Mouse (Mus musculus) kidney, embryonic 14.5 days (tissue): ENCODE results near the gene Ahdc1. TPM values are rescaled to one million over a fixed set of nuclear protein-coding genes. Genes with fewer than 3 reads are reported as not detected.
A peak's percentile ranks its signal among the peaks of the same experiment; 100 is the strongest.

ENCODE experiments used
- ATAC-seq: fragments of 200-750 bp; cut with Nextera tagmentation; 2 replicates; pipeline ENCODE4 v1.8.0; 2017; ENCODE audit warnings: moderate number of reproducible peaks, mild to moderate bottlenecking, moderate TSS enrichment, moderate library complexity; ENCODE audit not compliant: low FRiP score, low TSS enrichment
- H3K27ac ChIP-seq: fragments of 300-500 bp; sonication (generic); 2 replicates; pipeline ENCODE4 v1.5.1; 2014; ENCODE audit warnings: low read depth, mild to moderate bottlenecking, low read length, moderate library complexity, mixed read lengths
- H3K27me3 ChIP-seq: fragments of 300-500 bp; sonication (generic); 2 replicates; pipeline ENCODE4 v1.6.1; 2014; ENCODE audit warnings: mild to moderate bottlenecking, low read length; ENCODE audit not compliant: control insufficient read depth, insufficient read depth
- H3K36me3 ChIP-seq: fragments of 300-500 bp; sonication (generic); 2 replicates; pipeline ENCODE4 v1.6.1; 2014; ENCODE audit warnings: low read length, mixed read lengths; ENCODE audit not compliant: control insufficient read depth, insufficient read depth
- H3K4me1 ChIP-seq: fragments of 300-500 bp; sonication (generic); 2 replicates; pipeline ENCODE4 v1.6.1; 2014; ENCODE audit warnings: low read length, mixed read lengths; ENCODE audit not compliant: control insufficient read depth, insufficient read depth
- H3K4me2 ChIP-seq: fragments of 300-500 bp; sonication (generic); replicated peaks from 2 replicates; pipeline ENCODE4 v1.6.1; 2014; ENCODE audit warnings: low read depth, mild to moderate bottlenecking, low read length
- H3K4me3 ChIP-seq: fragments of 300-500 bp; sonication (generic); 2 replicates; pipeline ENCODE4 v1.5.1; 2014; ENCODE audit warnings: mild to moderate bottlenecking, low read length
- H3K9ac ChIP-seq: fragments of 300-500 bp; sonication (generic); 2 replicates; pipeline ENCODE4 v1.6.1; 2014; ENCODE audit warnings: low read depth, mild to moderate bottlenecking, low read length, moderate library complexity
- H3K9me3 ChIP-seq: fragments of 300-500 bp; sonication (generic); 2 replicates; pipeline ENCODE4 v1.6.1; 2016; ENCODE audit warnings: low read length; ENCODE audit not compliant: control insufficient read depth
- WGBS: fragments of 180-500 bp; shearing (Covaris S2); extraction: QIAGEN DNeasy Blood & Tissue Kit; methylation state at CpG from one replicate; pipeline ENCODE4 v1.1.7; 2014; 5-methylcytosine and 5-hydroxymethylcytosine counted together
- polyA plus RNA-seq: library from polyadenylated mRNA; unstranded; fragments of >200 nt; fragmentation: Nextera tagmentation; extraction: Ambion mirVana; gene quantifications from 2 replicates; pipeline ENCODE4 v1.2.1, GENCODE M21; 2014

The Ahdc1 gene
- polyA plus RNA-seq, 1 experiment from 2014 or later = 12.1 TPM

GRCm38 (mm10) chr4:133014088-133014487, 3.0 kb downstream of the Ahdc1 start:
- Histone ChIP-seq H3K4me3 (peak overlapping the region; percentile 98; the same call in 1 of the 2 replicates), H3K4me1 (peaks cover 58% of the 10 kb centered on the region), H3K9ac (peak overlapping the region; percentile 99; the same call in 1 of the 2 replicates), H3K9me3 (no peaks in the 10 kb centered on the region), H3K27ac (no peak overlapping the region; the same call in 1 of the 2 replicates), H3K4me2 (peak overlapping the region; percentile 88), H3K27me3 (no peaks in the 10 kb centered on the region), H3K36me3 (peaks cover 6% of the 10 kb centered on the region; the same call in 1 of the 2 replicates)
- 29% methylated on average over 5 of the region's 5 CpGs for WGBS
- ATAC-seq = no peak

- peak overlapping the region; percentile 37; the same call in 1 of the 2 replicates for H3K27ac ChIP-seq
These were observed 4.0 kb downstream of the Ahdc1 start for GRCm38 (mm10) chr4:133014896-133015709.

GRCm38 (mm10) chr4:133015710-133016651, 4.9 kb downstream of the Ahdc1 start:
- H3K4me2 ChIP-seq = peak overlapping the region; percentile 21
- peak overlapping the region; percentile 59; the same call in 1 of the 2 replicates for H3K27ac ChIP-seq
- no peak for ATAC-seq
- WGBS = 25% methylated on average over 9 of the region's 9 CpGs
- H3K4me3 ChIP-seq = no peak overlapping the region
- peak overlapping the region; percentile 40; the same call in 1 of the 2 replicates for H3K9ac ChIP-seq
- no peaks in the 10 kb centered on the region for H3K27me3 ChIP-seq
- no peaks in the 10 kb centered on the region for H3K9me3 ChIP-seq
- H3K36me3 ChIP-seq = peaks cover 6% of the 10 kb centered on the region; the same call in 1 of the 2 replicates
- H3K4me1 ChIP-seq = peaks cover 72% of the 10 kb centered on the region

More at GRCm38 (mm10) chr4:133014896-133015709, 4.0 kb downstream of the Ahdc1 start:
- ATAC-seq = no peak
- peaks cover 67% of the 10 kb centered on the region for H3K4me1 ChIP-seq
- peak overlapping the region; percentile 88; the same call in 1 of the 2 replicates for H3K4me2 ChIP-seq
- H3K9ac ChIP-seq = peak overlapping the region; percentile 37; the same call in 1 of the 2 replicates
- no peaks in the 10 kb centered on the region for H3K9me3 ChIP-seq
- peaks cover 6% of the 10 kb centered on the region; the same call in 1 of the 2 replicates for H3K36me3 ChIP-seq
- no peak overlapping the region for H3K4me3 ChIP-seq
- no peaks in the 10 kb centered on the region for H3K27me3 ChIP-seq
- WGBS = 42% methylated on average over 10 of the region's 10 CpGs

- H3K27me3 ChIP-seq = no peaks in the 10 kb centered on the region
- peak overlapping the region; percentile 59; the same call in 1 of the 2 replicates for H3K27ac ChIP-seq
- peaks cover 6% of the 10 kb centered on the region; the same call in 1 of the 2 replicates for H3K36me3 ChIP-seq
- no peak for ATAC-seq
- 30% methylated on average over 4 of the region's 4 CpGs for WGBS
- H3K4me1 ChIP-seq = peaks cover 81% of the 10 kb centered on the region
- no peak overlapping the region for H3K4me3 ChIP-seq
- H3K4me2 ChIP-seq = peak overlapping the region; percentile 21
- peak overlapping the region; percentile 40; the same call in 1 of the 2 replicates for H3K9ac ChIP-seq
- no peaks in the 10 kb centered on the region for H3K9me3 ChIP-seq
These were observed 5.8 kb downstream of the Ahdc1 start for GRCm38 (mm10) chr4:133016677-133017415.

GRCm38 (mm10) chr4:133017597-133018262, 6.7 kb downstream of the Ahdc1 start:
- Histone ChIP-seq H3K27me3 (no peaks in the 10 kb centered on the region), H3K36me3 (peaks cover 6% of the 10 kb centered on the region; the same call in 1 of the 2 replicates), H3K4me3 (no peak overlapping the region), H3K4me2 (no peak overlapping the region; the same call in 1 of the 2 replicates), H3K9me3 (no peaks in the 10 kb centered on the region), H3K4me1 (peaks cover 90% of the 10 kb centered on the region), H3K27ac (no peak overlapping the region), H3K9ac (peak overlapping the region; percentile 40; the same call in 1 of the 2 replicates)
- no peak for ATAC-seq
- WGBS = 50% methylated on average over 6 of the region's 6 CpGs

- Histone ChIP-seq H3K9ac (no peak overlapping the region), H3K4me2 (no peak overlapping the region), H3K9me3 (no peaks in the 10 kb centered on the region), H3K27ac (no peak overlapping the region), H3K4me1 (peaks cover 92% of the 10 kb centered on the region), H3K36me3 (peaks cover 6% of the 10 kb centered on the region; the same call in 1 of the 2 replicates), H3K27me3 (no peaks in the 10 kb centered on the region), H3K4me3 (no peak overlapping the region)
- whole genome bisulfite sequencing = 76% methylated on average over 3 of the region's 3 CpGs
- no peak for ATAC-seq
These were observed 7.3 kb downstream of the Ahdc1 start for GRCm38 (mm10) chr4:133018263-133018798.

- Histone ChIP-seq H3K4me2 (peak overlapping the region; percentile 31), H3K9ac (peak overlapping the region; percentile 28; the same call in 1 of the 2 replicates), H3K36me3 (peaks cover 8% of the 10 kb centered on the region; the same call in 1 of the 2 replicates), H3K4me3 (no peak overlapping the region), H3K4me1 (peaks cover 92% of the 10 kb centered on the region), H3K9me3 (no peaks in the 10 kb centered on the region), H3K27me3 (no peaks in the 10 kb centered on the region), H3K27ac (peak overlapping the region; percentile 69; the same call in 1 of the 2 replicates)
- no peak for ATAC-seq
- 10% methylated on average over 2 of the region's 6 CpGs for WGBS
These were observed 9.7 kb downstream of the Ahdc1 start for GRCm38 (mm10) chr4:133020721-133021120.
